Mouse (Mus musculus): ENCODE data around the gene Mrps18c.

The Mrps18c gene

DNA sequence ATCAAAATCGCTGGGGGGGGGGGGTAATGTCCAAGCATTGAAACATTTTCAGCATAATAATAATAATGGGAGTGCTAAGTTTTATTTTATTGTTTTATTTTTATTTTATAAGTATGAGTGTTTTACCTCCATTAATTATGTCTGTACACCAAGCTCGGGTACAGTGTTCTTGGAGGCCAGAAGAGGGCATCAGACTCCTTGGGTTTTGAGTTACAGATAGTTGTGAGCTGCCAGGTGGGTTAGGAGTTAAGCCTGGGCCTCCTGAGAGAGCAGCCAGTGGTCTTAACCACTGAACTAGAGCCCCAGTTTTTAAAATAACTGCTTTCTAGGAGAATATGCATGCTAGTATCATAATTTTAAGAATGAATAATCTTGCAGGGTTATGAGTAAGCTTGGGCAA is 27.5 kb downstream of the Mrps18c start:
- DNase-seq (ENCODE audit: low spot score in 2 of 2) = peak in 1 of 2 experiments; percentile 35

DNA sequence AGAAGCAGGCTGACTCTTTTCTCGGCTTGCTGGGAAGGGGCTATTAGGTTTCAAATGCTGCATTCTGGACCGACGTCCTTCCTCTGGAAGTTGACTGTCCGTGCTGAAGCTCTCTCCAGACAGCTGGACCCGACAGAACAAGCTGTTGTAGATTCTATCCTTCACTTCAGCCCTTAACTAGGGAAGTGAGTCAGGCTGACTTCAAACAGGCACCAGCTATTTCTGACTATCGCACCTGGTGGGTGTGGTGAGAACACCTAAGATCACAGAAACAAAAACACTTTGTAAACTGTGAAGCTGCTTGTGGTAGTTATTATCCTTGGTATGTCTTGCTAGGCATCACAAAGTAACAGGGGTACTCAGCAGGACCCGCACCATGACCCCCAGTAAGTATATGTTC is 28.1 kb downstream of the Mrps18c start:
- no peak for DNase-seq (ENCODE audit: low spot score in 2 of 2)

DNA sequence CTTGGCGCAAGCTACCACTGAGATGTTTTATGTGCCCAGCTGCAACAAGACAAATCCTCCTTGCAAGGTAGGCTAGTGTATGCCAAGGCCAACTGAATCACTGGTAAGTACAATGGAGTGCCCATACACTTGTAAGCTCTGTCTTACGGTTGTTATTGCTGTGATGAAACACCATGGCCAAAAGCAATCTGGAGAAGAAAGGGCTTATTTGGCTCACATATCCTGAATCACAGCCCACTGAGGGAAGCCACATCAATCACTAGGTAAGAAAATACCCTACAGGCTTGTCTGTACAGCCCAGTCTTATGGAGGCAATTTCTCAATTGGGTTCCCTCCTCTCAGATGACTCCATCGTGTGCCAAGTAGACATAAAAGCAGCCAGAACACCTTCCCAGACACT is 30.3 kb downstream of the Mrps18c start:
- DNase-seq (ENCODE audit: low spot score in 2 of 2) = no peak

- DNase-seq (ENCODE audit: low spot score in 2 of 2) = no peak
These were observed 34.3 kb downstream of the Mrps18c start for GRCm38 (mm10) chr5:100832680-100833079.

- no peak for DNase-seq (ENCODE audit: low spot score in 2 of 2)
These were observed 35.4 kb downstream of the Mrps18c start for GRCm38 (mm10) chr5:100833841-100834240.

GRCm38 (mm10) chr5:100835862-100836538 is 37.6 kb downstream of the Mrps18c start:
- no peak for DNase-seq (ENCODE audit: low spot score in 2 of 2)

GRCm38 (mm10) chr5:100837907-100838306 is 39.5 kb downstream of the Mrps18c start:
- no peak for DNase-seq (ENCODE audit: low spot score in 2 of 2)

- DNase-seq (ENCODE audit: low spot score in 2 of 2) = no peak
These were observed 46.1 kb downstream of the Mrps18c start for GRCm38 (mm10) chr5:100844485-100844884.

GRCm38 (mm10) chr5:100845485-100845847 is 47.0 kb downstream of the Mrps18c start, which contains the start of gene Gpat3:
TSS of gene Gpat3 (plus strand) at chr5:100845713.
- no peak for DNase-seq (ENCODE audit: low spot score in 2 of 2)

DNA sequence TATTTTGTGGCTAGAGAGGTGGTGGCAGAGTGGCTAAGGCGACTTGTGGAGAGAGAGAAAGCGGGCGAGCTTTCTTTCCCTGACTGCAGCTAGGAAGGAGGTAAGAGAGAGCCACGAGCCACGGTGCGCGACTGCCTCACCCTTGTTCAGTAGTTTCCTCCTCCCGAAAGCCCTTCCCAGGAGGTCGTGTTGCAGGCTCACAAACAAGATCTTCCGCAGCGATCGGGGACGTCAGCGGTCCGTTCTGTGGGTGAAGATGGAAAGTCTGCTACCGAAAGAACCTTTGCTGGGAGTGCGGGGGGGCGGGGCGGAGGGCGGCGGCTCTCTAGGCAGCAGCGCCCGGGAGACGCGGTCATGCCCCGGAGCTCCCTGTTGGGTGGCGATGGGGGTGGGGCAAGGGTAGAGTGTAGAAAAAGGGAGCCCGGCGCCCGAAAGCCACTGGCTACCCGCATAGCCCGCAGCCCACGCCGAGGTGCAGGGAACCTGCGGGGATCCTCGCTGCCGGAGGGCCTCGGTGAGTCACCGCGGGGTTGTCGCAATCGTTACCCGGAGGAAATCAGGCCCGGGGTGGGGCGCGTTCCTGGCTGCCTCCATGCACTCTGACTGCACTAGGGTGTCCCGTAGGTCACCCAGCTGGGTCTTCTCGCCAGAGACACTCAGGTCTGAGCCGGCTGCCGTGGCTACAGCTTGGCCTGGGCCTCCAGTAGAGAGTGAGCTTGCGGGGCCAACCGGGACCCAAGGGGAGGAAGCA is 47.6 kb downstream of the Mrps18c start:
- peak; percentile 23 to 55 for DNase-seq (ENCODE audit: low spot score in 2 of 2)

GRCm38 (mm10) chr5:100846599-100846920 is 48.1 kb downstream of the Mrps18c start:
- no peak for DNase-seq (ENCODE audit: low spot score in 2 of 2)

GRCm38 (mm10) chr5:100847143-100847542 is 48.7 kb downstream of the Mrps18c start:
- no peak for DNase-seq (ENCODE audit: low spot score in 2 of 2)

- DNase-seq (ENCODE audit: low spot score in 2 of 2) = no peak
These were observed 55.5 kb downstream of the Mrps18c start for GRCm38 (mm10) chr5:100853963-100854362.
